Mouse (Mus musculus): Measurements from ENCODE around the gene Nt5c2.

Nt5c2 gene

GRCm38 (mm10) chr19:47014447-47015381 is at the start of gene Nt5c2, which contains the start of gene Ina:
Nt5c2 (minus strand) TSS chr19:47015153.
Ina (plus strand) TSS chr19:47014698.
- no peak for DNase-seq (ENCODE audit: low read depth in 1 of 2, low spot score in 2 of 2)

- no peak for DNase-seq (ENCODE audit: low read depth in 1 of 2, low spot score in 2 of 2)
Observed at GRCm38 (mm10) chr19:47057684-47058083, 42.7 kb upstream of the Nt5c2 start.

GRCm38 (mm10) chr19:47053471-47053870 is 38.5 kb upstream of the Nt5c2 start:
- no peak for DNase-seq (ENCODE audit: low read depth in 1 of 2, low spot score in 2 of 2)

- no peak for DNase-seq (ENCODE audit: low read depth in 1 of 2, low spot score in 2 of 2)
Observed at GRCm38 (mm10) chr19:47052927-47053326, 38.0 kb upstream of the Nt5c2 start.

- DNase-seq (ENCODE audit: low read depth in 1 of 2, low spot score in 2 of 2) = peak in 1 of 2 experiments; percentile 14
Observed at GRCm38 (mm10) chr19:47050271-47051032, 35.5 kb upstream of the Nt5c2 start, which contains the start of gene Pcgf6. Pcgf6 (minus strand) TSS chr19:47050906.

- no peak for DNase-seq (ENCODE audit: low read depth in 1 of 2, low spot score in 2 of 2)
Observed at GRCm38 (mm10) chr19:47049840-47050239, 34.9 kb upstream of the Nt5c2 start.

GRCm38 (mm10) chr19:47049061-47049460 is 34.1 kb upstream of the Nt5c2 start:
- DNase-seq (ENCODE audit: low read depth in 1 of 2, low spot score in 2 of 2) = no peak

- DNase-seq (ENCODE audit: low read depth in 1 of 2, low spot score in 2 of 2) = no peak
Observed at GRCm38 (mm10) chr19:47047236-47047833, 32.4 kb upstream of the Nt5c2 start.

GRCm38 (mm10) chr19:47046343-47046742 is 31.4 kb upstream of the Nt5c2 start:
- DNase-seq (ENCODE audit: low read depth in 1 of 2, low spot score in 2 of 2) = no peak

GRCm38 (mm10) chr19:47043608-47044007 is 28.7 kb upstream of the Nt5c2 start:
- DNase-seq (ENCODE audit: low read depth in 1 of 2, low spot score in 2 of 2) = no peak

- DNase-seq (ENCODE audit: low read depth in 1 of 2, low spot score in 2 of 2) = no peak
Observed at GRCm38 (mm10) chr19:47040720-47041473, 25.9 kb upstream of the Nt5c2 start.

- DNase-seq (ENCODE audit: low read depth in 1 of 2, low spot score in 2 of 2) = no peak
Observed at GRCm38 (mm10) chr19:47036596-47036995, 21.6 kb upstream of the Nt5c2 start.

- DNase-seq (ENCODE audit: low read depth in 1 of 2, low spot score in 2 of 2) = no peak
Observed at GRCm38 (mm10) chr19:47034916-47035315, 20.0 kb upstream of the Nt5c2 start.

GRCm38 (mm10) chr19:47031770-47032169 is 16.8 kb upstream of the Nt5c2 start:
- no peak for DNase-seq (ENCODE audit: low read depth in 1 of 2, low spot score in 2 of 2)

- DNase-seq (ENCODE audit: low read depth in 1 of 2, low spot score in 2 of 2) = no peak
Observed at GRCm38 (mm10) chr19:47029796-47030195, 14.8 kb upstream of the Nt5c2 start.

GRCm38 (mm10) chr19:47026513-47026912 is 11.6 kb upstream of the Nt5c2 start:
- DNase-seq (ENCODE audit: low read depth in 1 of 2, low spot score in 2 of 2) = no peak

GRCm38 (mm10) chr19:47024954-47025353 is 10.0 kb upstream of the Nt5c2 start:
- no peak for DNase-seq (ENCODE audit: low read depth in 1 of 2, low spot score in 2 of 2)

GRCm38 (mm10) chr19:47023546-47023945 is 8.6 kb upstream of the Nt5c2 start:
- no peak for DNase-seq (ENCODE audit: low read depth in 1 of 2, low spot score in 2 of 2)

GRCm38 (mm10) chr19:47022709-47023108 is 7.8 kb upstream of the Nt5c2 start:
- DNase-seq (ENCODE audit: low read depth in 1 of 2, low spot score in 2 of 2) = no peak

GRCm38 (mm10) chr19:47019326-47019725 is 4.4 kb upstream of the Nt5c2 start:
- no peak for DNase-seq (ENCODE audit: low read depth in 1 of 2, low spot score in 2 of 2)

GRCm38 (mm10) chr19:47018330-47018729 is 3.4 kb upstream of the Nt5c2 start:
- DNase-seq (ENCODE audit: low read depth in 1 of 2, low spot score in 2 of 2) = no peak

Measured in monocyte, adult 2 months (primary cell).